Mouse (Mus musculus): ENCODE results near the gene Dpf1.

GRCm38 (mm10) chr7:29338984-29339679, 35.4 kb downstream of the Dpf1 start:
- TF ChIP-seq CTCF (IDR thresholded peaks at IDR 0.05; ENCODE audit: extremely low read depth, insufficient read depth, insufficient read length, insufficient replicate concordance) (no peak), POLR2A (IDR thresholded peaks at IDR 0.05; ENCODE audit: low read depth, low read length) (no peak)

Data from spleen, adult 2 months (tissue).